Mouse (Mus musculus): ENCODE measurements around the gene Anapc16. TPM values are rescaled to one million over a fixed set of nuclear protein-coding genes. Genes with fewer than 3 reads are reported as not detected.

Anapc16 gene
- polyA plus RNA-seq, 1 experiment from 2014 or later, result 90.7 TPM

GRCm38 (mm10) chr10:59950716-59951191 lies 52.2 kb downstream of the Anapc16 start:
- peak overlapping the region; percentile 94 for H3K4me2 ChIP-seq (ENCODE audit: low read depth, low read length)
- under 1% methylated on average over 23 of the region's 23 CpGs for WGBS
- H3K4me1 ChIP-seq (ENCODE audit: control insufficient read depth, insufficient read depth, low read length), result peaks cover 33% of the 10 kb centered on the region
- no peaks in the 10 kb centered on the region for H3K27me3 ChIP-seq (ENCODE audit: control insufficient read depth, insufficient read depth, low read length)
- peak; percentile 24 for ATAC-seq (ENCODE audit: insufficient read depth, low FRiP score)
- H3K27ac ChIP-seq (ENCODE audit: low read length), result peak overlapping the region; percentile 96
- peak overlapping the region; percentile 92 for H3K4me3 ChIP-seq (replicated peaks; ENCODE audit: low read length)
- H3K36me3 ChIP-seq (ENCODE audit: control insufficient read depth, insufficient read depth, low read length), result no peaks in the 10 kb centered on the region
- H3K9me3 ChIP-seq (replicated peaks; ENCODE audit: control insufficient read depth, low read length), result no peaks in the 10 kb centered on the region
- peak overlapping the region; percentile 97 for H3K9ac ChIP-seq (ENCODE audit: low read length)

GRCm38 (mm10) chr10:59949783-59950605 lies 52.9 kb downstream of the Anapc16 start:
- Histone ChIP-seq H3K27me3 (ENCODE audit: control insufficient read depth, insufficient read depth, low read length) (no peaks in the 10 kb centered on the region), H3K27ac (ENCODE audit: low read length) (peak overlapping the region; percentile 96), H3K4me3 (replicated peaks; ENCODE audit: low read length) (peak overlapping the region; percentile 92), H3K4me2 (ENCODE audit: low read depth, low read length) (peak overlapping the region; percentile 94), H3K9me3 (replicated peaks; ENCODE audit: control insufficient read depth, low read length) (no peaks in the 10 kb centered on the region), H3K36me3 (ENCODE audit: control insufficient read depth, insufficient read depth, low read length) (no peaks in the 10 kb centered on the region), H3K9ac (ENCODE audit: low read length) (peak overlapping the region; percentile 97), H3K4me1 (ENCODE audit: control insufficient read depth, insufficient read depth, low read length) (peaks cover 33% of the 10 kb centered on the region)
- no peak for ATAC-seq (ENCODE audit: insufficient read depth, low FRiP score)
- WGBS, result 33% methylated on average over 15 of the region's 15 CpGs

- Histone ChIP-seq H3K9ac (ENCODE audit: low read length) (peak overlapping the region; percentile 56), H3K36me3 (ENCODE audit: control insufficient read depth, insufficient read depth, low read length) (no peaks in the 10 kb centered on the region), H3K4me1 (ENCODE audit: control insufficient read depth, insufficient read depth, low read length) (peaks cover 33% of the 10 kb centered on the region), H3K4me3 (replicated peaks; ENCODE audit: low read length) (peak overlapping the region; percentile 92), H3K27me3 (ENCODE audit: control insufficient read depth, insufficient read depth, low read length) (no peaks in the 10 kb centered on the region), H3K9me3 (replicated peaks; ENCODE audit: control insufficient read depth, low read length) (no peaks in the 10 kb centered on the region), H3K4me2 (ENCODE audit: low read depth, low read length) (peak overlapping the region; percentile 94), H3K27ac (ENCODE audit: low read length) (peak overlapping the region; percentile 96)
- no peak for ATAC-seq (ENCODE audit: insufficient read depth, low FRiP score)
- WGBS, result 59% methylated on average over 1 of the region's 1 CpGs
Measured at GRCm38 (mm10) chr10:59949255-59949648, 53.7 kb downstream of the Anapc16 start.

DNA sequence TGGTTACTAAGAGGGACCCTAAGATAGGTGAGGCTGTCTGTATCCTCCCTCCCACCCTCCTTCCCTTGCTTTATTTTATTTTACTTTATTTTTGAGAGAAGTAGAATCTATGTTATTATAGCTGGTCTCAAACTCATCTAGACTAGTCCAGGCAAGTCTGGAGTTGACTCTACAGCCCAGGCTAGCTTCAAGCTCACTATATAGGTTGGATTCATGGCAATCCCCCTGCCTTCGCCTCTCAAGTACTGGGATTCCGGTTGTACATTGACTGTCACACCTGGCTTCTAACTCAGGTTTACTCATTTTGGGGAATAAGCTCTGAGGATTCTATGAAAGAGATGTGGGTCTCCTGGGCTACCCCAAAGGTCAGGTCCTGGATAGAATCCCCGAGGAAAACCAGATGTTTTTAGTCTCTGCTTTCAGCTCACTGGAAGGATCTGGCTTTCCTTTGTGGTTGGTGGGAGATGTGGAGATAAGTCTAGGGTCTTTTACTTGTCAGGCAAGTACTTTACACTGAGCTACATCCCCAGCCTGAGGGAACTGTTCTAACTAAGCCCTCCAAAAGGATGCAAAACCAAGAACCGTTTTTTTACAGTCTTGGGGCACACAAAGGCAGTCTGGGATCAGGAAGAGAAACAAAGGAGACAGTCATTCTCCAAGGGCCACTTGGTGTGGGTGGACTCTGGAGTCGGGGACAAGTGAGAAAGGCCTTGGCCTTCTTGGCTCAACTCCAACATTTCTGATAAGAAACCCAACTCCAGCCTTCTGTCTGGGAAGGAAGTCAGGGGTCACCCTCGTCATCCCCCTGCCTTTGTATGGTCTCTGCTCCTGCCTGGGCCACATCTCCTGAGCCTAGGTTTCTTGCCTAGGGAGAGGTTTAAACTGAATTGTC lies 54.3 kb downstream of the Anapc16 start:
- no peak for ATAC-seq (ENCODE audit: insufficient read depth, low FRiP score)
- 36% methylated on average over 6 of the region's 6 CpGs for WGBS

GRCm38 (mm10) chr10:59947296-59948073 lies 55.5 kb downstream of the Anapc16 start:
- no peaks in the 10 kb centered on the region for H3K9me3 ChIP-seq (replicated peaks; ENCODE audit: control insufficient read depth, low read length)
- H3K27ac ChIP-seq (ENCODE audit: low read length), result peak overlapping the region; percentile 12; the same call in 1 of the 2 replicates
- 63% methylated on average over 7 of the region's 7 CpGs for WGBS
- peaks cover 39% of the 10 kb centered on the region for H3K4me1 ChIP-seq (ENCODE audit: control insufficient read depth, insufficient read depth, low read length)
- H3K4me3 ChIP-seq (replicated peaks; ENCODE audit: low read length), result no peak overlapping the region
- H3K27me3 ChIP-seq (ENCODE audit: control insufficient read depth, insufficient read depth, low read length), result no peaks in the 10 kb centered on the region
- ATAC-seq (ENCODE audit: insufficient read depth, low FRiP score), result no peak
- no peak overlapping the region for H3K4me2 ChIP-seq (ENCODE audit: low read depth, low read length)
- H3K36me3 ChIP-seq (ENCODE audit: control insufficient read depth, insufficient read depth, low read length), result no peaks in the 10 kb centered on the region
- no peak overlapping the region for H3K9ac ChIP-seq (ENCODE audit: low read length)

More for the DNA sequence above, 54.3 kb downstream of the Anapc16 start:
- Histone ChIP-seq H3K4me3 (replicated peaks; ENCODE audit: low read length) (no peak overlapping the region), H3K9me3 (replicated peaks; ENCODE audit: control insufficient read depth, low read length) (no peaks in the 10 kb centered on the region), H3K4me1 (ENCODE audit: control insufficient read depth, insufficient read depth, low read length) (peaks cover 37% of the 10 kb centered on the region), H3K4me2 (ENCODE audit: low read depth, low read length) (peak overlapping the region; percentile 94), H3K9ac (ENCODE audit: low read length) (peak overlapping the region; percentile 56), H3K36me3 (ENCODE audit: control insufficient read depth, insufficient read depth, low read length) (no peaks in the 10 kb centered on the region), H3K27ac (ENCODE audit: low read length) (peak overlapping the region; percentile 96), H3K27me3 (ENCODE audit: control insufficient read depth, insufficient read depth, low read length) (no peaks in the 10 kb centered on the region)

- Histone ChIP-seq H3K4me2 (ENCODE audit: low read depth, low read length) (no peak overlapping the region), H3K27ac (ENCODE audit: low read length) (no peak overlapping the region), H3K4me1 (ENCODE audit: control insufficient read depth, insufficient read depth, low read length) (peaks cover 43% of the 10 kb centered on the region), H3K4me3 (replicated peaks; ENCODE audit: low read length) (no peak overlapping the region), H3K27me3 (ENCODE audit: control insufficient read depth, insufficient read depth, low read length) (no peaks in the 10 kb centered on the region), H3K36me3 (ENCODE audit: control insufficient read depth, insufficient read depth, low read length) (no peaks in the 10 kb centered on the region), H3K9ac (ENCODE audit: low read length) (no peak overlapping the region), H3K9me3 (replicated peaks; ENCODE audit: control insufficient read depth, low read length) (no peaks in the 10 kb centered on the region)
- no peak for ATAC-seq (ENCODE audit: insufficient read depth, low FRiP score)
- 87% methylated on average over 5 of the region's 5 CpGs for WGBS
Measured at GRCm38 (mm10) chr10:59946362-59946761, 56.6 kb downstream of the Anapc16 start.

- Histone ChIP-seq H3K27me3 (ENCODE audit: control insufficient read depth, insufficient read depth, low read length) (no peaks in the 10 kb centered on the region), H3K4me2 (ENCODE audit: low read depth, low read length) (no peak overlapping the region), H3K27ac (ENCODE audit: low read length) (no peak overlapping the region), H3K4me1 (ENCODE audit: control insufficient read depth, insufficient read depth, low read length) (peaks cover 43% of the 10 kb centered on the region), H3K36me3 (ENCODE audit: control insufficient read depth, insufficient read depth, low read length) (no peaks in the 10 kb centered on the region), H3K9ac (ENCODE audit: low read length) (no peak overlapping the region), H3K9me3 (replicated peaks; ENCODE audit: control insufficient read depth, low read length) (no peaks in the 10 kb centered on the region), H3K4me3 (replicated peaks; ENCODE audit: low read length) (no peak overlapping the region)
- WGBS, result 84% methylated on average over 3 of the region's 3 CpGs
- ATAC-seq (ENCODE audit: insufficient read depth, low FRiP score), result no peak
Measured at GRCm38 (mm10) chr10:59945416-59945815, 57.5 kb downstream of the Anapc16 start.

- Histone ChIP-seq H3K4me3 (replicated peaks; ENCODE audit: low read length) (peak overlapping the region; percentile 7), H3K36me3 (ENCODE audit: control insufficient read depth, insufficient read depth, low read length) (no peaks in the 10 kb centered on the region), H3K9ac (ENCODE audit: low read length) (peak overlapping the region; percentile 61), H3K4me1 (ENCODE audit: control insufficient read depth, insufficient read depth, low read length) (peaks cover 24% of the 10 kb centered on the region), H3K4me2 (ENCODE audit: low read depth, low read length) (peak overlapping the region; percentile 43), H3K27ac (ENCODE audit: low read length) (peak overlapping the region; percentile 47), H3K27me3 (ENCODE audit: control insufficient read depth, insufficient read depth, low read length) (no peaks in the 10 kb centered on the region), H3K9me3 (replicated peaks; ENCODE audit: control insufficient read depth, low read length) (no peaks in the 10 kb centered on the region)
- WGBS, result 26% methylated on average over 13 of the region's 13 CpGs
- ATAC-seq (ENCODE audit: insufficient read depth, low FRiP score), result peak; percentile 88
Measured at GRCm38 (mm10) chr10:59943421-59943989, 59.4 kb downstream of the Anapc16 start.

All from stomach, embryonic 16.5 days (tissue).